Comparison of ENCODE assay signal across 28 mouse cellular contexts in the genomic region with DNA sequence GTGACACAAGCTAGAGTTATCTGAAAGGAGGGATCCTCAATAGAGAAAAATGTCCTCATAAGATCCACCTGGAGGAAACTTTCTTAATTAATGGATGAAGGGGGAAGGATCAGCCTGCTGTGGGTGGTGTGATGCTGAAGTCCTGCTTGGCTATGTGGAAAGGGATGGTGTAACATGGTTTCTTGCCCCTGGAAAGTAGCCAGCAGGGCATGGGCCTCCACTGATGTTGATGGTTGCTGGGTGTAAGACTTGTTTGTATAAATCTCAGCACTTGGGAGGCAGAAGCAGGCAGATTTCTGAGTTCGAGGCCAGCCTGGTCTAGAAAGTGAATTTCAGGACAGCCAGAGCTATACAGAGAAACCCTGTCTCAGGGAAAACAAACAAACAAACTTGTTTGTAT.
"Had no signal": no experiment of that assay in that cellular context is flagged by ENCODE, and none has a peak within 500 bp of the region (broad histone marks: within the 10 kb centered on the region; RNA-seq: fewer than 3 reads in every experiment).

No protein-coding gene starts in this region.

- H3K27ac ChIP-seq: embryonic facial prominence, embryonic 10.5 days; embryonic facial prominence, embryonic 12.5 days; embryonic facial prominence, embryonic 13.5 days; embryonic facial prominence, embryonic 15.5 days; forebrain, embryonic 10.5 days; forebrain, embryonic 12.5 days; forebrain, embryonic 13.5 days; forebrain, embryonic 15.5 days; gastrocnemius, adult 2 months; heart, adult 2 months had no signal

- H3K9ac ChIP-seq: embryonic facial prominence, embryonic 12.5 days; embryonic facial prominence, embryonic 13.5 days; embryonic facial prominence, embryonic 15.5 days; forebrain, embryonic 12.5 days; forebrain, embryonic 13.5 days; forebrain, embryonic 15.5 days; forebrain, postnatal 0 days had no signal

- H3K36me3 ChIP-seq: embryonic facial prominence, embryonic 10.5 days; embryonic facial prominence, embryonic 12.5 days; embryonic facial prominence, embryonic 13.5 days; embryonic facial prominence, embryonic 15.5 days; forebrain, embryonic 10.5 days; forebrain, embryonic 12.5 days; forebrain, embryonic 15.5 days had no signal

- H3K4me1 ChIP-seq: embryonic facial prominence, embryonic 10.5 days; embryonic facial prominence, embryonic 12.5 days; embryonic facial prominence, embryonic 13.5 days; embryonic facial prominence, embryonic 15.5 days; forebrain, embryonic 10.5 days; forebrain, embryonic 12.5 days; forebrain, embryonic 13.5 days; forebrain, embryonic 15.5 days had no signal

- H3K4me2 ChIP-seq: embryonic facial prominence, embryonic 12.5 days; embryonic facial prominence, embryonic 13.5 days; embryonic facial prominence, embryonic 15.5 days; forebrain, embryonic 12.5 days; forebrain, embryonic 13.5 days; forebrain, embryonic 15.5 days had no signal

- H3K4me3 ChIP-seq: embryonic facial prominence, embryonic 10.5 days; embryonic facial prominence, embryonic 12.5 days; embryonic facial prominence, embryonic 13.5 days; embryonic facial prominence, embryonic 15.5 days; erythroblast, embryonic 14.5 days; forebrain, embryonic 10.5 days; forebrain, embryonic 12.5 days; forebrain, embryonic 13.5 days; forebrain, embryonic 15.5 days; gastrocnemius, adult 2 months; heart, adult 2 months had no signal

- DNase-seq: cerebellum, adult 2 months; cerebellum, adult 8-10 months; cerebellum, adult 9-10 months; cerebellum, adult 9-11 months; cerebellum, postnatal 10 days; cerebellum, postnatal 14 days; cerebellum, postnatal 25 days; cerebellum, postnatal 36 days; embryo, embryonic 11 days; forebrain, postnatal 0 days; gastrocnemius, adult 2 months; gastrocnemius, postnatal 10 days; gastrocnemius, postnatal 14 days; gastrocnemius, postnatal 25 days; gastrocnemius, postnatal 36 days; heart, adult 18-20 months; heart, adult 2 months had no signal

- H3K27me3 ChIP-seq: embryonic facial prominence, embryonic 12.5 days; embryonic facial prominence, embryonic 13.5 days; embryonic facial prominence, embryonic 15.5 days; forebrain, embryonic 12.5 days; forebrain, embryonic 13.5 days; forebrain, embryonic 15.5 days had no signal

- ATAC-seq: forebrain, embryonic 13.5 days; forebrain, embryonic 14.5 days; forebrain, embryonic 15.5 days; forebrain, embryonic 16.5 days; forebrain, postnatal 0 days had no signal
